Mouse (Mus musculus): Measurements from ENCODE around the gene Plekhg2. TPM values are rescaled to one million over a fixed set of nuclear protein-coding genes. Genes with fewer than 3 reads are reported as not detected.
A peak's percentile ranks its signal among the peaks of the same experiment; 100 is the strongest.

The Plekhg2 gene
- polyA plus RNA-seq, 1 experiment from 2014 or later: 42.8 TPM

DNA sequence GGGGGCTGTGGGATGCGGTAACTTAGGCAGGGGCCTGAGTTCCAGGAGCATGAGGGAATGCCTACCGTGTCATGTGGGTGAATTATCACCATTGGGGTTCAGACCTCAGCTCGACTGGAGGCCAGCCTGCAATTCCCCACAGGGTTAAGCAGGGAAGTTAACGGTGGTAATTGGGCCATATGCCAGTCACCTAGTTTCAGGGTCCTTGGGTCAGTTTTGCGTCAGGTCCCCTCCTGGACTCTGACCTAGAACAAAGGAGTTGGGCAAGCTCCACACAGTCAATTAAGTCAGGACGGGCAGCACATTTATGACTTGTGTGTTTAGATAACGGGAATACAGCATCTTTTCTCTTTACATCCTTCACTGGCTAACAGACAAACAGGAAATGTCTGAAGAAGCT is 31.0 kb downstream of the Plekhg2 start:
- Histone ChIP-seq H3K9me3 (no peaks in the 10 kb centered on the region), H3K4me1 (peaks cover 15% of the 10 kb centered on the region), H3K4me3 (no peak overlapping the region), H3K36me3 (no peaks in the 10 kb centered on the region), H3K4me2 (replicated peaks) (no peak overlapping the region), H3K27me3 (no peaks in the 10 kb centered on the region), H3K27ac (replicated peaks) (no peak overlapping the region), H3K9ac (replicated peaks) (no peak overlapping the region)
- ATAC-seq (replicated peaks): no peak
- WGBS: 50% methylated on average over 7 of the region's 7 CpGs

DNA sequence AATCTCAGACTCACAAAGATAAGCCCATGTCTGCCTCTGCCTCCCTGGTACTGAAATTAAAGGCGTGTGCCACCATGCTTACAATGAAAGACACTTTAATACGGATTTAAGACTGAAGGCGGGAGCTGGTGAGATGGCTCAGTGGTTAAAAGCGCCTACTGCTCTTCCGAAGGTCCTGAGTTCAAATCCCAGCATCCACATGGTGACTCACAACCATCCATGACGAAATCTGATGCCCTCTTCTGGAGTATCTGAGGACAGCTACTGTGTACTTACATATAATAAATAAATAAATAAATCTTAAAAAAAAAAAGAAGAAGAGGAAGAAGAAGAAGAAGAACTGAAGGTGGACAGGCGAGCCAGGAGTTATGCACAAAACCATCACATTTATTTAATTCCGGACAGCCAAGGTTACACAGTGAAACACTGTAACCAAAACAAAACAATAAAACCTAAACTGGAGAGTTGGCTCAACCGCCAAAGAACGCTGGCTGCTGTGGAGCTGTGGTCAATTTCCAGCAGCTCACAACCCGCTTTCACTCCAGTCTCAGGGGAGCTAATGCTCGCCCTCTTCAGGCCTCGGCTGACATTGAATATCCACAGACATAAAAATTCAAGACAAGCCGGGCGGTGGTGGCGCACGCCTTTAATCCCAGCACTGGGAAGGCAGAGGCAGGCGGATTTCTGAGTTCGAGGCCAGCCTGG is 33.0 kb downstream of the Plekhg2 start:
- Histone ChIP-seq H3K4me2 (replicated peaks) (peak overlapping the region; percentile 83), H3K9ac (replicated peaks) (peak overlapping the region; percentile 90; the same call in 1 of the 2 replicates), H3K36me3 (no peaks in the 10 kb centered on the region; the same call in 1 of the 2 replicates), H3K4me3 (peak overlapping the region; percentile 73), H3K27ac (replicated peaks) (peak overlapping the region; percentile 91), H3K27me3 (no peaks in the 10 kb centered on the region), H3K9me3 (no peaks in the 10 kb centered on the region), H3K4me1 (peaks cover 27% of the 10 kb centered on the region)
- WGBS: 81% methylated on average over 19 of the region's 19 CpGs
- ATAC-seq (replicated peaks): no peak

DNA sequence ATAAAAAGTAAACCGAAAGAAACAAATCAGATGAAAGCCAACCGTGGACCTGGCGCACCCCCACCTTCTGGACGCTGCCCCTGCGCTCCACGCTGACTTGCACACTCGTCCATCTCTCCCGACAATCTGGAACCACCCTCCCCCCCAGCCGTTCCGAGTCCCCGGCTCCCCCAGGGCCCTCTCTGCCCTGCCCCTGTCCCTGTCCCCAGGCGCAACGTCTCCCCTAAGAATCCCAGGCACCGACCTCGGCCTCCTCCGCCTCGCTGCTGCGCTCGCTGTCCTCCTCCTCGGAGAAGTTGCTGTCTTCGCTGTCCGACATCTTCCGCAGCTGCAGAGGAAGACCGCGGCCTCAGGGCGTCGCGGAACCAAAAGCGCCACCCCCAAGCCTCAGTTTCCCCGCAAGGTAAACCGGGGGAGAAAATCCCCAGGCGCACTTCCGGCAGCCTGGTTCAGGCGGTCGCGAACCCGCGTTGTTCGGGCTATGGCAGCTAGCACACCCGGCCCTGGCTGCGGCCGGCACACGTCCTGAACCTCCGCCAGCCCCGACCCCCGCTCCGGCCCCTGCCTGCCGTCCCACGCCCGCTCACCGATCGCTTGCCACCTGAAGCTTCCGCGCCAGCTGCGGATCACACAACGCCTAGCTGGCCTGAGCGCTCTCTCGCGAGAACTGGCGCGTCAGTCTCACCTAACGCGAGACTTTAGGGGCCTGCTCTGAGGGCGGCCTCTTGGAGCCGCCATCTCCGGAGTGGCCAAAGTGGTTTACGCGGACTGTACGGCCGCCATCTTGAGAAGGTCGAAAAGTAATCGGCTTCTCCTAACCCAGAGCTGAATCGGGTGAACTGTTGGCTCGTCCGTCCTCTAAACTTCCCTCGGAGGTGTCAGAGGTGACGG is 34.0 kb downstream of the Plekhg2 start, which contains the start of gene Supt5:
Gene Supt5, minus strand, starts transcription at position 639 of the 891 bp plus-strand sequence.
- Histone ChIP-seq H3K36me3 (no peaks in the 10 kb centered on the region; the same call in 1 of the 2 replicates), H3K4me1 (peaks cover 27% of the 10 kb centered on the region), H3K4me3 (peak within 1 kb of the TSS; percentile 73), H3K9me3 (no peaks in the 10 kb centered on the region), H3K4me2 (replicated peaks) (peak within 1 kb of the TSS; percentile 83), H3K27ac (replicated peaks) (peak within 1 kb of the TSS; percentile 91), H3K27me3 (no peaks in the 10 kb centered on the region), H3K9ac (replicated peaks) (peak within 1 kb of the TSS; percentile 90)
- ATAC-seq (replicated peaks): peak; percentile 99
- WGBS: under 1% methylated on average over 77 of the region's 77 CpGs

DNA sequence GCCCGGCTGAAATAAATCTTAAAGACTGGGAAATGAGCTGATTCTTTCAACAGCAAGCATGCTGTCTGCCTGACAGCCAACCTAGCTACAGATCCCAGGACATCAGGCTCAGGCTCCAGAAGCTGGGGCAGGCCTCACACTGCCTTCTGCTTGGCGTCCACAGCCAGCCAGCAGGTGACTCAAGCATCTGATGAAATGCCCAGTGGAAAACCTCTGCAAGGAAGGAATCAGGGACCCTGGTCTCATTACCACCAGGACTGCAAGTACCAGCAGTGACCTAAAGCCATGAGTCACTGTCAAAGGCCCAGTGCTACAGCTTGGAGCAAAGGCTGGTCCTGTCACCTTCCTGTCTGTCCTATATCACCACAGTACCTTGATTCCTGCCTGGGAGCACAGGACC is 36.9 kb downstream of the Plekhg2 start:
- Histone ChIP-seq H3K9ac (replicated peaks) (no peak overlapping the region), H3K9me3 (no peaks in the 10 kb centered on the region), H3K27ac (replicated peaks) (no peak overlapping the region), H3K36me3 (peaks cover 11% of the 10 kb centered on the region), H3K4me1 (peaks cover 27% of the 10 kb centered on the region), H3K4me3 (no peak overlapping the region), H3K4me2 (replicated peaks) (no peak overlapping the region), H3K27me3 (no peaks in the 10 kb centered on the region)
- no peak for ATAC-seq (replicated peaks)
- 94% methylated on average over 2 of the region's 2 CpGs for WGBS

DNA sequence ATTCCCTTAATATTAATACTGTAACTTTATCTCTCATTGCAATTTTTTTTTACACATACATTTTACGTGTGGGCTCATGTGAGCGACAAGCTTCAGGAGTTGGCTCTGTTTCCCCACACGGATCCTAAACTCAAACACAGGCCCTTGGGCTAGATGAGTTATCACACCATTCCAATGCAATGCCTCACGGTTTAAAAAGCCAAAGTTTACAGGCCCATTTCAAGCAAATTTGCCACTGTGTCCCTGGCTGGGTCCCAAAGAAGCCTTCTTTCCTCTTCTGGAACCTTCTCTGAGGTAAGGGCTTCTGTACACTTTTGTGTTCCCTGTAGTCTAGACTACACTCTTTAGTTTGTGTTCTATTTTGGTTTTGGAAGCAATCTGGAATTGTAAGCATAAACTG is 37.9 kb downstream of the Plekhg2 start:
- 93% methylated on average over 4 of the region's 4 CpGs for WGBS
- Histone ChIP-seq H3K9ac (replicated peaks) (no peak overlapping the region), H3K27ac (replicated peaks) (no peak overlapping the region)

DNA sequence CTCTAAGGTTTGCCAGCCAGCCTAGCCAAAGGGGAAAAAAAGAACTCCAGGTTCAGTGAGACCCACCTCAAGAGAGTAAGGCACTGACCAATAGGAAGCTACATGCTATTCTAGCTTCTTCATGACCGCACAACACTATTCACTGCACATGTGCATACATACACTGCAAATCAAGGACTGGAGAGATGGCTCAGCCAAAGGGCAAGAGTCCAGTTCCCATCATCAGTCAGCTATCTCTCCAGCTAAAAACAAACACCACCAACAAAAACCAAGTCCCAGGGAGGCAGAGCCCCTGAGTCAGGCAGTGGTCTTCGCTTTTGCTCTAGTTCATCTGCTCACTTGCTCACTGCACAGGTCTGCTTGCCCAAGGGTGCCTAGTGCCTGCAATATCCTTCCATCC is 44.1 kb downstream of the Plekhg2 start:
- H3K27ac ChIP-seq (replicated peaks): no peak overlapping the region
- no peaks in the 10 kb centered on the region for H3K4me1 ChIP-seq
- no peak overlapping the region for H3K4me3 ChIP-seq
- no peak for ATAC-seq (replicated peaks)
- no peak overlapping the region for H3K4me2 ChIP-seq (replicated peaks)
- no peak overlapping the region for H3K9ac ChIP-seq (replicated peaks)
- H3K27me3 ChIP-seq: no peaks in the 10 kb centered on the region
- no peaks in the 10 kb centered on the region for H3K9me3 ChIP-seq
- 99% methylated on average over 2 of the region's 2 CpGs for WGBS
- H3K36me3 ChIP-seq: peaks cover 80% of the 10 kb centered on the region

More for the DNA sequence above, 37.9 kb downstream of the Plekhg2 start:
- H3K27me3 ChIP-seq: no peaks in the 10 kb centered on the region
- H3K9me3 ChIP-seq: no peaks in the 10 kb centered on the region
- H3K36me3 ChIP-seq: peaks cover 19% of the 10 kb centered on the region
- H3K4me3 ChIP-seq: no peak overlapping the region
- peaks cover 27% of the 10 kb centered on the region for H3K4me1 ChIP-seq
- H3K4me2 ChIP-seq (replicated peaks): no peak overlapping the region
- no peak for ATAC-seq (replicated peaks)

DNA sequence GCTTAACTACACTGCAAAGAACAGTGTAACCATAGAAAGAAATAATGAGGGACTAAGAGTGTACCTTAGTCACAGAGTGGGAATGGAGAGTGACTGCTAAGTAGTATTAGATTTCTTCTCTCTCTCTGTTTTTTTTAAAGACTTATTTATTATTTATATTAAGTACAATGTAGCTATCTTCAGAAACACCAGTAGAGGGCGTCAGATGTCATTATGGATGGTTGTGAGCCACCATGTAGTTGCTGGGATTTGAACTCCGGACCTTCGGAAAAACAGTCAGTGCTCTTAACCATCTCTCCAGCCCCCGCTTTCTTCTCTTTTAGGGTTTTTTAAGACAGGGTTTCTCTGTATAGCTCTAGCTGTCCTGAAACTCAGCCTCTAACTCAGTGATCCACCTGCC is 45.9 kb downstream of the Plekhg2 start:
- no peak overlapping the region for H3K9ac ChIP-seq (replicated peaks)

DNA sequence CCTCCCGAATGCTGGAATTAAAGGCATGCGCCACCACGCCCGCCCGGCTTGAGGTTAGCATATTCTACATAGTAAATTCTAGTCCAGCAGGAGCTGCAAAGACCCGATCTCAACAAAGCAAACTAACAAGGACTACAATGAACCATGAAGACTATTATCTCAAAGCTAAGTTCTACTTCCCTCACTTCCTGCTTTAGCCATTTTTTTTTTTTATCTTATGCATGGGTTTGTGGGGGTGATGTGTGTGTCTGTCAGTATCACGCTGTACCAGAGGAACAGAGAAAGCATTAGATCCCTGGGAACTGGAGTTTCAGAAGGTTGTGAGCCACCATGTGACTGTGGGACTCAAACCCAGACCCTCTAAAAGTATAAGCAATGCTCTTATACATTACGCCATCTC is 47.1 kb downstream of the Plekhg2 start:
- Histone ChIP-seq H3K4me2 (replicated peaks) (no peak overlapping the region), H3K36me3 (peaks cover 96% of the 10 kb centered on the region), H3K9ac (replicated peaks) (no peak overlapping the region), H3K9me3 (no peaks in the 10 kb centered on the region), H3K4me3 (no peak overlapping the region), H3K4me1 (no peaks in the 10 kb centered on the region), H3K27me3 (no peaks in the 10 kb centered on the region), H3K27ac (replicated peaks) (no peak overlapping the region)
- 96% methylated on average over 8 of the region's 8 CpGs for WGBS
- no peak for ATAC-seq (replicated peaks)

More for the DNA sequence above, 45.9 kb downstream of the Plekhg2 start:
- H3K4me2 ChIP-seq (replicated peaks): no peak overlapping the region
- no peaks in the 10 kb centered on the region for H3K27me3 ChIP-seq
- no peaks in the 10 kb centered on the region for H3K4me1 ChIP-seq
- peaks cover 97% of the 10 kb centered on the region for H3K36me3 ChIP-seq
- no peak overlapping the region for H3K27ac ChIP-seq (replicated peaks)
- no peak for ATAC-seq (replicated peaks)
- H3K9me3 ChIP-seq: no peaks in the 10 kb centered on the region
- no peak overlapping the region for H3K4me3 ChIP-seq
- 81% methylated on average over 4 of the region's 4 CpGs for WGBS

DNA sequence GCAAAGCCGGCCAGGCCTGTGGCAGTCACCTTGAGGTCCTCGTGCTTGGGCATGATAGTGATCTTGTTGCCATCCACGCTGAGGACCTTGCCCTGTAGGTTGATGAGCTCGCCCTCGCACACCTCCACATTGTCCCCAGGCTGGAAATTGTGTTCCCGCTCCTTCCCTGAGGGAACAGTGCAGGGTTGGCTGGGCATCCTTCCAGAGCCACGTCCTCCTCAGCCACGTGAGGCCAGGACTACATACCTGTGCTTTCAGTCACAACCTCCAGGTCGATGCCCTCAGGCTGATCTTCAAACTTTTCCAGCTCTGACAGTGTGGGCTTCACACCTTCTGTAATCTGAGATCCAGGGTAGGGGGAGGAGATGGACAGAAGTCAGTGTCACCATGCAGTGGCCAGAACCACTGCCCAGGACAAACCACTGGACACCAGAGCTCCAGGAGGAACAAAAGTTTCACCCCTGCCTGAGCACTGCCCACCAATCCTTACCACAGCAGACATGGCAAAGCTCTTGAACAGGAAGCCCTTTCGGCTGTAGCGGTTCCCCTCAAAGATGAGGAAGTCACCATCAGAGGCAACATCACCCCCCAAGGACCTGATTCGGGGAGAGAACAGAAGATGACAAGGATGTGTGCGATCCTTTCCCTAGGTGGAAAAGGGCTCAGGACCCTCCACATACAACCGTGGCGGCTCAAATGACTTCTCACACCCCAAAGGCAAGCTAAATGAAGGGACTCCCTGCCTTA is 50.3 kb downstream of the Plekhg2 start:
- Histone ChIP-seq H3K9me3 (no peaks in the 10 kb centered on the region), H3K4me3 (no peak overlapping the region), H3K4me1 (no peaks in the 10 kb centered on the region), H3K36me3 (peaks cover 98% of the 10 kb centered on the region), H3K27ac (replicated peaks) (no peak overlapping the region), H3K27me3 (no peaks in the 10 kb centered on the region), H3K4me2 (replicated peaks) (no peak overlapping the region), H3K9ac (replicated peaks) (no peak overlapping the region)
- ATAC-seq (replicated peaks): no peak
- WGBS: 95% methylated on average over 15 of the region's 15 CpGs

DNA sequence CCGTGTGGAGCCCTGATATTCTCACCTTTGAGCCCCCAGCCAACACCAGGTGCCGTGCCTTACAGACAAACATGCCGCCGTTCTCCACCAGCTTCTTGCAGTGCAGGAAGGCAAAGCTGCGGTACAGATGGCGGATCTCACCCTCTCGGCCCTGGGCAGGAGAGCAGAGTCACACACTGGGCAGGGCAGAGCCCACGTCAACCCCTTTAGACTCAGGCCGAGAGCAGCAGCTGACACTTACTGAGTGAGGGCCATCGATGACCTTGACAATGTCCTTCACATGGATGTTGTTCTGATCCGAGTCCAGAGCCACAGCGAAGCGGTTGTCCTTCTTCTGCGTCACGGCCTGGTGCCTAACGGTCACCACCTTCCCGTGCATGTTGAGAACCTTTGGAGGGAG is 53.7 kb downstream of the Plekhg2 start:
- no peaks in the 10 kb centered on the region for H3K27me3 ChIP-seq
- no peak overlapping the region for H3K9ac ChIP-seq (replicated peaks)
- H3K36me3 ChIP-seq: peaks cover 97% of the 10 kb centered on the region
- 96% methylated on average over 17 of the region's 17 CpGs for WGBS
- no peak overlapping the region for H3K4me3 ChIP-seq
- no peaks in the 10 kb centered on the region for H3K4me1 ChIP-seq
- no peak overlapping the region for H3K4me2 ChIP-seq (replicated peaks)
- ATAC-seq (replicated peaks): no peak
- no peaks in the 10 kb centered on the region for H3K9me3 ChIP-seq
- H3K27ac ChIP-seq (replicated peaks): no peak overlapping the region

DNA sequence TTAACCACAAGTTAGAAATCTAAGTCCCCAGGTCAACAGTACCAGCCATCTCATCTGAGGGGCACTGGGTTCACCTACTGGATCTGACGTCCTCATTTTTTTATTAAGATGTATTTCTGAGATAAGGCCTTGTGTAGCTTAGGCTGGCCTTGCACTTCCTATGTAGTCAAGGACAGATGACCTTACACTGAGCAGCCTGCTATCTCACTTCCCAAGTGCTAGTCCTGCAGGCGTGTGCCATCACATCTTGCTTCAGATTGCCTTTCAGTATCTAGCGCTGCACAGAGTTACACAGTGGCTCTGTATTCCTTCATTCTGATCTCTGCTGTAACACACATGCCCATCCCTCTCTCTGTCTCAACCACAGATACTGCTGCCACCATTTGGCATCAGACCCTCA is 54.4 kb downstream of the Plekhg2 start:
- WGBS: 89% methylated on average over 3 of the region's 3 CpGs
- Histone ChIP-seq H3K9ac (replicated peaks) (no peak overlapping the region), H3K36me3 (peaks cover 90% of the 10 kb centered on the region), H3K27me3 (no peaks in the 10 kb centered on the region), H3K4me2 (replicated peaks) (no peak overlapping the region), H3K9me3 (no peaks in the 10 kb centered on the region), H3K4me1 (no peaks in the 10 kb centered on the region), H3K27ac (replicated peaks) (no peak overlapping the region), H3K4me3 (no peak overlapping the region)
- no peak for ATAC-seq (replicated peaks)

Measured in forebrain, embryonic 15.5 days (tissue).